Mouse (Mus musculus) effector memory CD4-positive, alpha-beta T cell, adult 7 months (primary cell): ENCODE measurements around the gene Olfr1272. TPM values are rescaled to one million over a fixed set of nuclear protein-coding genes. Genes with fewer than 3 reads are reported as not detected.

Experiments
- polyA plus RNA-seq: library from polyadenylated mRNA; unstranded; fragments of 100-300 nt; shearing (Covaris generic); gene quantifications from one replicate; pipeline ENCODE4 v1.2.1, GENCODE M21; 2017

The Olfr1272 gene
- not detected for polyA plus RNA-seq

DNA sequence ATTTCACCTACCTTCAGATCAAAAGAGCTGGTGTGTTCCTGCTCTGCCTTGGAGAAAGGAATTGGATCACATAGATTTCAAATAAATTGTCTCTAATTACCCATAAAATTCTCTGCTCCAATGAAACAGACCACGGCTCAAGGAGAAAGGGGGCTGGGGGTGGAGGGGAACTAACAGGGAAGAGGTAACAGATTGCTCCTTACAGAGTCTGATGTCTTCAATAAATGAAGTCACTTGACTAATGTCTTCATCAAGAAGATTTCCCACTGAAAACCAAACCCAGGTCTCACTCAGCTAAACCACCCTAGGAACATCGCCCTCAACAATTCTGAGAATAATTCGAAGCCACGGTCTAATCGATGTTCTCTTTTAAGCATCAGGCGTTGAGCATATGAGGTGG is at the start of gene Olfr1272:
Gene Olfr1272, minus strand, starts transcription at position 101 of the 400 bp plus-strand sequence.

GRCm38 (mm10) chr2:90321900-90322299 is 29.3 kb upstream of the Olfr1272 start, which contains the start of gene Gm13769:
TSS of gene Gm13769 (plus strand) at chr2:90322200.

DNA sequence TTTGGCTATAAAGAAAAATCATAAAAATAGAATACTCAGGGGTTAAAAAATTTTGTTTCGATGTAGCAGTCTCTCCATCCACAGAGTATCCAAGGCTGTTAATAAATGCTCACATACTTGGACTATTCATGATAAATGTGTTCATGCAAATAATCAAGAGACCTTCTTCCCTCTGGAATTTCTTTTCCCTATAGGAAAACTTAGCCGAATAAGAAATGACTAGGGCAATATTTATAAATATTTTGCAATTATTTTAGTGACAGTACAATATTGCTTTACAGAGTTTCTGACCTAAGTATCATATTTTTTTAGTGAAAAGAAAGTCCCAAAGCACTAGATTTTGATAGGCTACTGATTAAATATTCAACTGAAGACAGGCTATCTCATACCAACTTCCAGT is 21.7 kb downstream of the Olfr1272 start, which contains the start of gene Olfr1271:
Gene Olfr1271, minus strand, starts transcription at position 101 of the 400 bp plus-strand sequence.

GRCm38 (mm10) chr2:90257492-90257891 is 35.1 kb downstream of the Olfr1272 start, which contains the start of gene Olfr142:
TSS of gene Olfr142 (minus strand) at chr2:90257592.

Other genes with a start within 250 kb of the Olfr1272 start
- gene Olfr140, start 229.2 kb downstream of the Olfr1272 start, polyA plus RNA-seq = not detected
- 0.12 TPM for gene Olfr1269, start 171.4 kb downstream of the Olfr1272 start, polyA plus RNA-seq
- not detected for gene Olfr32, start 150.5 kb downstream of the Olfr1272 start, polyA plus RNA-seq
- not detected for gene Olfr1270, start 139.8 kb downstream of the Olfr1272 start, polyA plus RNA-seq
- gene Olfr1506, start 68.3 kb downstream of the Olfr1272 start, polyA plus RNA-seq = not detected
- gene Olfr142, start 35.2 kb downstream of the Olfr1272 start, polyA plus RNA-seq = not detected
- gene Olfr1271, start 21.8 kb downstream of the Olfr1272 start, polyA plus RNA-seq = 0.15 TPM
- 0.50 TPM for gene Gm13769, start 29.4 kb upstream of the Olfr1272 start, polyA plus RNA-seq
- not detected for gene Olfr1274-ps, start 105.8 kb upstream of the Olfr1272 start, polyA plus RNA-seq